Mouse (Mus musculus) c-Kit-positive CD71-positive TER-119-negative erythroid progenitor cells, embryonic 14.5 days (primary cell): ENCODE data around the gene Ythdf1.

Experiments
- DNase-seq: peaks from one replicate; pipeline ENCODE4 v3.0.0-alpha.2; 2013; ENCODE audit warnings: low read depth

The Ythdf1 gene

DNA sequence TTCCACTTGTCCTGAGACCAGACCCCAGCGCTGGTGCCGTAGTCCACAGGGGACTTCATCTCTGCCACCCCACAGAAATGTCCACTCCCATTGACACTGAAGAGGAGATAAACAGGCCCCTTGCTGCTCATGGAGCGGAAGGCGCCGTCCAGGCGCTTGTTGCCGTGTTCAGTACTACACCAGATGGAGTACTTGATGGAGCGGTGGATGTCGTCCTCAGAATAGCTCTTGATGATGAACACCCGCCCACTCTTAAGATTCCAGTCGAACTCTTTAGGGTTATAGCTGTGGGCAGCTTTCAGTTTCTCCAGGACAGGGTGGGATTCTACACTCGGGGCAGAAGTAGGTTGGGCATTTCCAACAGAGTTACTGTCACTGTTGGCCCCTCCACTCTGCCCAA, 9.8 kb downstream of the Ythdf1 start:
- DNase-seq: no peak

DNA sequence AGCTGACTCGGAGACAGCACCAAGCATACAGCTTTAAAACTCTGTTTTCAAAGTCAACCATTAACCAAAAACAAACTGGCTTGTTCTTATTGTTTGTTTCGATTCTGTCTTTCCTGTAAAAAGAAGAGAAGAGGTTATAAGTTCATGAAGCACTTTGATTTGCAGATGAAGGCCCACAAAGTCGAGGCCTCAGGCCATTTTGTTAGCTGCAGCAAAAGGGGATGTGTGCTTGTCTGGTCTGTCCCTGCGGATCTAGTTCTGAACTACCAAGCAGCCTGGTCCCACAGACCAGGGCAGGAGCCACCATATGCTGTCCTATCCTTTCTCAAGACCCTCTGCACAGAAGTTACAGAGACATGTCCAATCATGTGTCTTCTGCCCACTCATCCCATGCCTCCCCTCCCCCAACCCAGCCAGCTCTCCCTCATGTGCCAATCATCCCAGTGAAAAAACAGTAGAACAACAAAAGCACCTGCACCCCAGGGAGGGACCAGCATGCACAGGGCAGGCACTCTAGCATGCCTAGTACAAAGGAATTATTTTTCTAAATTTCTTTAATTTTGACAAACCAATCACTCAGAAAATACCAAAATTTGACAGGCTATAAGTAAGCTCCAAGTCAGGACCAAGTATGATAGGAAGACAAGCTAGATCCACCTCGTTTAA, 15.1 kb downstream of the Ythdf1 start:
- DNase-seq: no peak

- DNase-seq: no peak
Observed at GRCm38 (mm10) chr2:180904435-180905208, 16.1 kb downstream of the Ythdf1 start.

GRCm38 (mm10) chr2:180902086-180902485, 18.7 kb downstream of the Ythdf1 start:
- DNase-seq: no peak

GRCm38 (mm10) chr2:180897857-180898256, 22.9 kb downstream of the Ythdf1 start:
- DNase-seq: no peak

- no peak for DNase-seq
Observed at GRCm38 (mm10) chr2:180896819-180897625, 23.7 kb downstream of the Ythdf1 start.

DNA sequence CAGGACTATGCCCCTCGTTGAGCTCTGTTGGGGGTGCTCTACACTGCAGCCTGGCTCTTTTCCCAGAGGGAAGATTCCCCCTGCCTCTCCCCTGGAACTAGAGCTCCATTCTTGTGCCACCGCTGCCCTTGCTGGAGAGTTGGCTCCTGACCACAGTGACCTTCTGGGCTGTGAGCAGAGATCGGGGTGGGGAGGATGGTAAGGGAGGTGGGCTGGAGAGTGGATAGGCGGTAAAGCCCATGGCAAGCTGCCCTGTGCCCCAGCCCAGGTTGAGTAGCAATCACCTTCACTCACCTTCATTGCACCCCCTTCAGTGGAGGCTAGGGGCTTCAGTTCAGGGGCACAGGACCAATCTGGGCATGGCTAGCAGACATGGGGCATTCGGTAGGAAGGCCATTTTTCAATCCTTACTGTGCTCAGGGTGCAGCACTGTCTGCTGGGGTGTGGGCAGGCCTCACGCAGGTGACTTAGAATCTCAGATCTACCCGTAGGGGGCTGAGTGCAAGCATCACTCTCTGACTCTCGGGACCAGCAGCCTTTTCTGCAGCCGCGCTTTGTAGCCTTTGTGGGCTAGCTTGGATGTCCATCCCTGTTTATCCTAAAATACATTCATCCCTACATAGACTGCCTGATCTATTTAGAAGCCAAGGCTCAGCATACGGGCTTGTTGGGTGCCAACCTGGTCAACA, 24.8 kb downstream of the Ythdf1 start:
- no peak for DNase-seq

- DNase-seq: no peak
Observed at GRCm38 (mm10) chr2:180895321-180895720, 25.4 kb downstream of the Ythdf1 start.

DNA sequence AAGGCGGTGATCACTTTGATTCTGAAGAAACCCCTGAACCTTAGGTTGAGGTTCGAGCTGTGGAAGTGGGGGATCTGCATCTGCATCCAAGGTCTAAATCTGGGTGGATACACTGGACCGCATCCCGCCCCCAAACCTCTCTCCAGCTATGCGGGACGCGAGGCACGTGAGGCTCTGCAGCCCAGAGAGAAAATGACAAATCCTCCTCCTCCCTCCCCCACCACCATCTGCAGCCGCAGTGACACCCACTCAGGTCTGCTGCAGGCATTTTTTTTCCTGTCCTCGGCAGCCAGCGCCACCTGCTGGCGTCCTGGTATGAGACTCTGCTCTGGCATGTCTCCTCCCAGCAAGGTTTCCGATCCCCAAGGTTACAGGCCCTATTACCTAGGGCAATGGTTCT, 26.0 kb downstream of the Ythdf1 start:
- peak; percentile 63 for DNase-seq

DNA sequence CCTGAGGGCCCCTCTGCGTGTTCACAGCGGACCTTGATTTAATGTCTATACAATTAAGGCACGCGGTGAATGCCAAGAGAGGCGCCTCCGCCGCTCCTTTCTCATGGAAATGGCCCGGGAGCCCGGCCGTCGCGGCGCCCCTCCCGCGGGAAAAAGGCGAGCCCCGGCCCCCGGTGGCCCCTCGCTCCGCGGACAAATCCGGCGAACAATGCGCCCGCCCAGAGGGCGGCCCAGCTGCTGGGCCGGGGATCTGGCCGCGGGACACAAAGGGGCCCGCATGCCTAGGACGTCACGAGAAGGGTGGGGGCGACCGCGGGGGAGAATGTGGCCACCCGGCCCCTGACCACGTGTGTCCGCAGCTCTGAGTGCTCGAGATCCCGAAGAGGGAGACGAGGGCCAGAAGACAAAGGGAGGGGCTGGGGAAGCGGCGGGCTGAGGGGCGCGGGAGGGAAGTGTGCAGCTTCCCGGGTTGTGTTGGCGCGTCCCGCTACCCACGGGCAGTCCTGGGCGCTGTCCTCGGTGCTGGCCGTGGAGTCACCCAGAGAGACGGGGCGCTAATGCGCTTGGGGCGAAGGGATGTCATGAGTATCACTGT, 26.6 kb downstream of the Ythdf1 start:
- DNase-seq: no peak

- no peak for DNase-seq
Observed at GRCm38 (mm10) chr2:180893537-180894028, 27.2 kb downstream of the Ythdf1 start.

- no peak for DNase-seq
Observed at GRCm38 (mm10) chr2:180892841-180893521, 27.8 kb downstream of the Ythdf1 start.

GRCm38 (mm10) chr2:180891835-180892323, 28.9 kb downstream of the Ythdf1 start:
- DNase-seq: no peak

DNA sequence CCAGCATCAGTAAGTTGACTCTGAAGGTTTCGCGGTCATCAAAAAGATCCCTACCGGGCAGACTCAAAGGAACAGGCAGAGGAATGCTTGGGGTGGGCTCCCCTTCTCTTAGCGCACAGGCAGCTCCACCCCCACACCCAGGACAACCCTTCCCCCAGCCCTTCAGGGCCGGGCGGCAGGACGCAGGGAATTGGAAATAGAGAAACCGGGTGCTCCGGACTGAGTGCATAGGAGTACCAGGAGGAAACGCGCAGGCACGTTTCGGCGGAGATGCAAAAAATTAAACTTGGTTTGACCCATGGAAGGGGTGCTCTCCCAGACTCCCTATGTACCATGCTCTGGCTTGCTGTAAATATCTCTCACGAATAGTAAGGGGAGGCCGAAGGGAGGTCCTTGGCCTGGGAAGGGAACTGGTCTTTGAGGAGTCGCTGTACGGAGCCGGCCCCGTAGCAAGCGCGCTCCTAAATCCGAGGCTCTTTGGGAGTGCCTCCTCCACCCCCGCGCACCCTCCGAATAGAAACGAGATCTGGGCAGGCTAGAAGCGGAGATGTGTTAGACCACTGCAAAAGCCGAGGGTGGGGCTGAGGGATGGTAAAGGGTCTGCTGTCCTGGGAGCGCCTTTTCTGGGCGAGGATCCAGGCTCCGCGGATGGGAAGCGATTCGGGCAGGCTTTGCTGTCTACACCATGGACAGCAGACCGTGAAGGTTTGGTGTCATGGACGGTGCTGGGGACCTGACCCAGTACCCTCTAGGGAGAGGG, 29.5 kb downstream of the Ythdf1 start:
- no peak for DNase-seq

- DNase-seq: no peak
Observed at GRCm38 (mm10) chr2:180890422-180891074, 30.2 kb downstream of the Ythdf1 start.

DNA sequence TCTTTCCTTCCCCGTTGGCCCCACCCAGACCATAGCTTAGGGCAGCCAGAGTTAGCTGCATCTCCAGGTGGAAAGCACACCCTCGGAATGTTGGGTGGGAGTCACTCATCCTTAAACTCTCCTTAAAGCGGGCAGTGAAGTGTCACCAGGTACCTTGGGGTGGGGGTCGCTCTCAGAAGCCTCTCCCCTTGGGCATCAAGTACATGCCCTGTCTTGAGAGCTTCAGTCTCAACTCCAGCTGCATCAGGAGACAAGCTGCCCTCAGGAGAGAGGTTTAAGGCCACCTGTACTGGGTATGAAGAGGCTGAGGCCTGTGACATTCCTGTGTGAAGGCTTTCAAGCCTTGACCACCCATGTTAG, 30.8 kb downstream of the Ythdf1 start:
- no peak for DNase-seq

DNA sequence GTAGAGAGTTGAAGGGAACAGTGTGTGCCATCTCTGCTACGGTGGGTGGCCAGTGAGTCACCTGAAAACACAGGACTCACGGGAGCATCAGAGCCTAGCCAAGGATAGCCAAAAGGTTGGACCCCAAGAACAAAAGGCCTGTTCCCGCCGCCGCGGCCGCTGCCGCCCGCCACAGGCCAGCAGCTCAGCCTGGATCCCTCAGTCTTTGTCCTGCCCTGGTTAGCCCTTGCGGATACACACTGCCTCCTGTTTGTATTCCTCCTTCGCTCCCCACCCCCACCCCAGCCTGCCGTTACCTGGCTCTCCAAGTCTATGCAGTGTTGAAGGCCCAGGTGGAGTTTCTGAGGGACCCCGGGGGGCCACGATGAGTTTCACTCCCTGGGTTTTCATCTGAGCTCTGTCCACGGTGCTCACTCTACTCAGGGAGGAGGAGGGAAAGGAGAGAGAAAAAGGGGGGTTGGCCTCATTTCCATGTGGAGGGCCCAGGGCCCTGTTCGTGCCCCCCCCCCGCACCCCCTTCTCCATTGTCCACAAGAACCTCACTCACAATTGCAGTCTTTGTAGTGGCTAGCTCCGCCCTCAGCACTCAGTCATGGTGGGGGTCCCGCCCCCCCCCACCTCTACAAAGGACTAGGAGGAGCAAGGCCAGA, 31.4 kb downstream of the Ythdf1 start:
- DNase-seq: no peak

DNA sequence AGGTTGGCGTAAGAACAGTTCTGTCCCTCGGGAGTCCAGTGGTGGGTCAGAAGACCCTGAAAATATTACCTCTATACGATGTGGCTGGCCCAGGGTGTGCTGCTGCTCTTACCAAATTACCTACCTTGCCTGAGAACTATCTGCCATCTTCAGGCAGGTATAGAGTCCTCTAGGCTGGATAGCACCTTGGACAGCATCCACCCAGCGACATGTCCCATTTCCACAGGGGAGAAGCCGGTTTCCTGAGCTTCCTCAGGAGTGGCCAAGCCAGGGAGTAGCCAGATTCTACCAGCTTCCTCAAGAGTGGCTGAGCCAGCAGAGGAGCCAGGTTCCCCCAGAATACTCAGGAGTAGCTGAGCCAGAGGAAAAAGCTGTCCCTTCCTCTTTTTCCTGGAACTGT, 35.5 kb downstream of the Ythdf1 start:
- DNase-seq: no peak

- DNase-seq: no peak
Observed at GRCm38 (mm10) chr2:180881281-180881680, 39.5 kb downstream of the Ythdf1 start.
